Mouse (Mus musculus): Measurements from ENCODE around the gene AL607142.1.

GRCm38 (mm10) chr4:120091997-120092783 lies 27.4 kb downstream of the AL607142.1 start:
- TF ChIP-seq POLR2A (IDR thresholded peaks at IDR 0.05; ENCODE audit: borderline replicate concordance, insufficient read depth, low read length) (no peak), CTCF (IDR thresholded peaks at IDR 0.05; ENCODE audit: borderline replicate concordance, insufficient read depth, low read depth, low read length) (no peak)
